Mouse (Mus musculus) MEL (cell line): ENCODE data around the gene Txnrd2. TPM values are rescaled to one million over a fixed set of nuclear protein-coding genes. Genes with fewer than 3 reads are reported as not detected.
A peak's percentile ranks its signal among the peaks of the same experiment; 100 is the strongest.

Experiments
- DNase-seq: peaks from one replicate; pipeline ENCODE4 v3.0.0; 2011; ENCODE audit warnings: low read depth, low spot score
- H3K27ac ChIP-seq: 2 replicates; pipeline ENCODE4 v1.5.1; 2012; ENCODE audit warnings: low read depth, mild to moderate bottlenecking, control low read depth, low read length, moderate library complexity; ENCODE audit not compliant: control insufficient read depth
- H3K27me3 ChIP-seq, 2 experiments: fragments of 150-350 bp in 1 of 2; sonication (generic) in 1 of 2; 2 replicates each; pipeline ENCODE4 v1.6.1; 2012; ENCODE audit warnings: low read length in 2 of 2, mild to moderate bottlenecking in 2 of 2, improper control_type of control experiment in 1 of 2, moderate library complexity in 1 of 2; ENCODE audit not compliant: insufficient read depth in 2 of 2, control insufficient read depth in 1 of 2
- H3K36me3 ChIP-seq, 2 experiments: 2 replicates each; pipeline ENCODE4 v1.6.1; 2012 to 2014; ENCODE audit warnings: low read length in 2 of 2, improper control_type of control experiment in 1 of 2, inconsistent platforms in 1 of 2, mild to moderate bottlenecking in 1 of 2; ENCODE audit not compliant: insufficient read depth in 2 of 2, control insufficient read depth in 1 of 2
- H3K4me1 ChIP-seq, 2 experiments: fragments of 150-350 bp in 1 of 2; sonication (generic) in 1 of 2; 2 replicates each; pipeline ENCODE4 v1.6.1; 2012; ENCODE audit warnings: low read length in 2 of 2, improper control_type of control experiment in 1 of 2, mild to moderate bottlenecking in 1 of 2; ENCODE audit not compliant: insufficient read depth in 2 of 2, control insufficient read depth in 1 of 2
- H3K4me3 ChIP-seq, 2 experiments: fragments of 150-350 bp in 1 of 2; sonication (generic) in 1 of 2; 2 replicates each; pipeline ENCODE4 v1.5.1; 2012; ENCODE audit warnings: low read depth in 2 of 2, low read length in 2 of 2, mild to moderate bottlenecking in 2 of 2, moderate library complexity in 2 of 2, control low read depth in 1 of 2, improper control_type of control experiment in 1 of 2; ENCODE audit not compliant: control insufficient read depth in 1 of 2, insufficient read depth in 1 of 2
- H3K79me2 ChIP-seq: 2 replicates; pipeline ENCODE4 v1.6.1; 2012; ENCODE audit warnings: mild to moderate bottlenecking, low read length, moderate library complexity; ENCODE audit not compliant: control insufficient read depth, poor library complexity, insufficient read depth
- H3K9ac ChIP-seq: 2 replicates; pipeline ENCODE4 v1.6.1; 2012; ENCODE audit warnings: low read depth, mild to moderate bottlenecking, control low read depth, low read length, moderate library complexity; ENCODE audit not compliant: control insufficient read depth, poor library complexity, severe bottlenecking
- H3K9me3 ChIP-seq: fragments of 150-350 bp; sonication (generic); replicated peaks from 2 replicates; pipeline ENCODE4 v1.6.1; 2012; ENCODE audit warnings: mild to moderate bottlenecking, low read length, improper control_type of control experiment, moderate library complexity; ENCODE audit not compliant: insufficient read depth
- BHLHE40 ChIP-seq: IDR thresholded peaks from 2 replicates; pipeline ENCODE4 v1.6.1; 2012; ENCODE audit warnings: low read depth, mild to moderate bottlenecking, inconsistent platforms, low read length, improper control_type of control experiment, borderline replicate concordance
- CHD2 ChIP-seq: IDR thresholded peaks from 2 replicates; pipeline ENCODE4 v1.6.1; 2011; ENCODE audit warnings: low read length, improper control_type of control experiment
- CTCF ChIP-seq, 3 experiments: IDR thresholded peaks in 2 of 3; conservative IDR thresholded peaks in 1 of 3; 2 replicates each; pipeline ENCODE4 v1.5.1; 2011 to 2012; ENCODE audit warnings: low read length in 3 of 3, low read depth in 2 of 3, mild to moderate bottlenecking in 2 of 3, improper control_type of control experiment in 1 of 3, inconsistent platforms in 1 of 3, mixed read lengths in 1 of 3, moderate library complexity in 1 of 3; ENCODE audit not compliant: control insufficient read depth in 1 of 3, insufficient read depth in 1 of 3, poor library complexity in 1 of 3, severe bottlenecking in 1 of 3
- E2F4 ChIP-seq: IDR thresholded peaks from 2 replicates; pipeline ENCODE4 v1.6.1; 2011; ENCODE audit warnings: low read depth, low read length, improper control_type of control experiment, borderline replicate concordance
- GABPA ChIP-seq: IDR thresholded peaks from 2 replicates; pipeline ENCODE4 v1.6.1; 2012; ENCODE audit warnings: low read depth, mild to moderate bottlenecking, inconsistent platforms, low read length, improper control_type of control experiment, moderate library complexity
- JUND ChIP-seq: IDR thresholded peaks from 2 replicates; pipeline ENCODE4 v1.6.1; 2011; ENCODE audit warnings: low read depth, mild to moderate bottlenecking, improper control_type of control experiment, low read length
- MAFK ChIP-seq: IDR thresholded peaks from 2 replicates; pipeline ENCODE4 v1.6.1; 2011; ENCODE audit warnings: low read depth, mild to moderate bottlenecking, low read length, improper control_type of control experiment, borderline replicate concordance
- MAX ChIP-seq: IDR thresholded peaks from 2 replicates; pipeline ENCODE4 v1.6.1; 2011; ENCODE audit warnings: low read length, improper control_type of control experiment
- MEF2A ChIP-seq: IDR thresholded peaks from 2 replicates; pipeline ENCODE4 v1.6.1; 2014; ENCODE audit warnings: low read depth, mild to moderate bottlenecking, inconsistent platforms, low read length, improper control_type of control experiment; ENCODE audit not compliant: poor library complexity, insufficient replicate concordance, severe bottlenecking; ENCODE audit errors: extremely low read depth
- MXI1 ChIP-seq: IDR thresholded peaks from 2 replicates; pipeline ENCODE4 v1.6.1; 2011; ENCODE audit warnings: mild to moderate bottlenecking, low read depth, low read length, improper control_type of control experiment
- NELFE ChIP-seq: IDR thresholded peaks from 2 replicates; pipeline ENCODE4 v1.6.1; 2011; ENCODE audit warnings: low read depth, low read length, improper control_type of control experiment
- NRF1 ChIP-seq: IDR thresholded peaks from 2 replicates; pipeline ENCODE4 v1.6.1; 2014; ENCODE audit warnings: low read depth, mild to moderate bottlenecking, inconsistent platforms, low read length, improper control_type of control experiment, moderate library complexity; ENCODE audit not compliant: poor library complexity, insufficient read depth, severe bottlenecking
- POLR2A ChIP-seq, 2 experiments: IDR thresholded peaks; 2 replicates each; pipeline ENCODE4 v1.6.1; 2011 to 2012; ENCODE audit warnings: low read length in 2 of 2, mild to moderate bottlenecking in 2 of 2, control low read depth in 1 of 2, improper control_type of control experiment in 1 of 2, low read depth in 1 of 2, moderate library complexity in 1 of 2; ENCODE audit not compliant: control insufficient read depth in 1 of 2, insufficient read depth in 1 of 2, poor library complexity in 1 of 2
- POLR2AphosphoS5 ChIP-seq: IDR thresholded peaks from 2 replicates; pipeline ENCODE4 v1.6.1; 2012; ENCODE audit warnings: low read depth, borderline replicate concordance, mild to moderate bottlenecking, inconsistent platforms, low read length, moderate library complexity, mixed read lengths
- RAD21 ChIP-seq: IDR thresholded peaks from 2 replicates; pipeline ENCODE4 v1.6.1; 2011; ENCODE audit warnings: mild to moderate bottlenecking, low read depth, low read length, improper control_type of control experiment
- SMC3 ChIP-seq: IDR thresholded peaks from 2 replicates; pipeline ENCODE4 v1.6.1; 2011; ENCODE audit warnings: low read depth, low read length, improper control_type of control experiment
- TAL1 ChIP-seq: IDR thresholded peaks from 2 replicates; pipeline ENCODE4 v1.6.1; 2012; ENCODE audit warnings: mild to moderate bottlenecking, inconsistent platforms, low read length, moderate library complexity, mixed read lengths
- TCF12 ChIP-seq: IDR thresholded peaks from 2 replicates; pipeline ENCODE4 v1.6.1; 2014; ENCODE audit warnings: low read depth, mild to moderate bottlenecking, inconsistent platforms, low read length, improper control_type of control experiment, moderate library complexity
- ZKSCAN1 ChIP-seq: IDR thresholded peaks from 2 replicates; pipeline ENCODE4 v1.6.1; 2012; ENCODE audit warnings: low read depth, mild to moderate bottlenecking, inconsistent platforms, low read length, improper control_type of control experiment, moderate library complexity
- ZMIZ1 ChIP-seq: IDR thresholded peaks from 2 replicates; pipeline ENCODE4 v1.6.1; 2012; ENCODE audit warnings: low read depth, mild to moderate bottlenecking, inconsistent platforms, low read length, improper control_type of control experiment, moderate library complexity
- ZNF384 ChIP-seq: IDR thresholded peaks from 2 replicates; pipeline ENCODE4 v1.6.1; 2012; ENCODE audit warnings: low read depth, mild to moderate bottlenecking, inconsistent platforms, low read length, improper control_type of control experiment
- polyA plus RNA-seq, 2 experiments: library from polyadenylated mRNA; stranded (reverse) in 1 of 2; unstranded in 1 of 2; fragments of >175 nt in 1 of 2; fragments of >200 nt in 1 of 2; gene quantifications; 2 replicates each; pipeline versions ENCODE4 v1.2.1 to v1.2.4; 2012; ENCODE audit warnings: low replicate concordance in 2 of 2, low read depth in 1 of 2; ENCODE audit not compliant: insufficient read length in 2 of 2, insufficient read depth in 1 of 2, missing spikeins in 1 of 2
- total RNA-seq: library from RNA; depleted of rRNA; stranded (reverse); fragments of 300-350 nt; gene quantifications from 2 replicates; pipeline ENCODE4 v1.2.3, GENCODE M21; 2012

Txnrd2 gene
- total and polyA plus RNA-seq, 3 experiments: 31.2 to 46.8 TPM; not detected in 1

DNA sequence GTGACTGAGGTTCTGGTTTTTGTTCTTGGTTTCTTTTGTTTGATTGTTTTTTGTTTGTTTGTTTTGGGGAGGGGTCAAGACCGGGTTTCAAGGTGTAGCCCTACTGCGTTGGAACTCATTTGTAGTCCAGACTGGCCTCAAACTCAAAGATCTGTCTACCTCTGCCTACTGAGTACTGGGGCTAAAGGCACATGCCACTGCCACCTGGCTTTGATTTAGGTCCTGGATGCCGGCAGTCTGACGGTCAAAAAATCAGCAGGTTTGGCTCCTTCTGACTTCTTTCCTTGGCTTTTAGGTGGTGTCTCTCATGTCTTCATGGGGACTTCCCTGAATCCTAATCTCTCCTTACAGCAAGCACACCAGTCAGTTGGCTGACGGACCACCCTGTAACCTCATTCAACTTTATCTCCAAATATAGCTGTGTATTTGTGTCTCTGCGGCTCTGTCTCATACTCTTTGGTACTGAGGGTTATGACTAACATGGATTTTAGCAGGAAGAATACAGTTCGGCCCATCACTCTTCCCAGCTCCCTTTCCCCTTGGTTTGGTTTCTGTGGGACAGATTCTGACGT lies 4.5 kb downstream of the Txnrd2 start (continued):
- TF ChIP-seq MXI1: 0 out of 2 replicates have a peak, but pooled peaks have one; percentile 46
- peak; percentile 60 for TF ChIP-seq TCF12
- no peak for TF ChIP-seq BHLHE40
- no peak for TF ChIP-seq NELFE
- no peak for TF ChIP-seq POLR2AphosphoS5
- no peak for TF ChIP-seq CHD2
- no peak for TF ChIP-seq MAX
- no peak for TF ChIP-seq MAFK
- TF ChIP-seq ZNF384: no peak
- TF ChIP-seq GABPA: no peak
- TF ChIP-seq POLR2A (IDR thresholded peaks at IDR 0.05; ENCODE audit: control insufficient read depth in 1 of 2, insufficient read depth in 1 of 2, low read depth in 1 of 2, low read length in 2 of 2, poor library complexity in 1 of 2): no peak
- TF ChIP-seq TAL1: peak; percentile 58
- no peak for TF ChIP-seq E2F4
- no peak for TF ChIP-seq MEF2A
- no peak for TF ChIP-seq CTCF (IDR thresholded peaks at IDR 0.05 in 2 of 3, conservative IDR thresholded peaks at IDR 0.05 in 1 of 3; ENCODE audit: control insufficient read depth in 1 of 3, insufficient read depth in 1 of 3, low read depth in 2 of 3, low read length in 3 of 3, poor library complexity in 1 of 3, severe bottlenecking in 1 of 3)
- no peak for TF ChIP-seq JUND
- TF ChIP-seq ZMIZ1: no peak
- TF ChIP-seq SMC3: no peak
- TF ChIP-seq, all 39 proteins: peak for 7

DNA sequence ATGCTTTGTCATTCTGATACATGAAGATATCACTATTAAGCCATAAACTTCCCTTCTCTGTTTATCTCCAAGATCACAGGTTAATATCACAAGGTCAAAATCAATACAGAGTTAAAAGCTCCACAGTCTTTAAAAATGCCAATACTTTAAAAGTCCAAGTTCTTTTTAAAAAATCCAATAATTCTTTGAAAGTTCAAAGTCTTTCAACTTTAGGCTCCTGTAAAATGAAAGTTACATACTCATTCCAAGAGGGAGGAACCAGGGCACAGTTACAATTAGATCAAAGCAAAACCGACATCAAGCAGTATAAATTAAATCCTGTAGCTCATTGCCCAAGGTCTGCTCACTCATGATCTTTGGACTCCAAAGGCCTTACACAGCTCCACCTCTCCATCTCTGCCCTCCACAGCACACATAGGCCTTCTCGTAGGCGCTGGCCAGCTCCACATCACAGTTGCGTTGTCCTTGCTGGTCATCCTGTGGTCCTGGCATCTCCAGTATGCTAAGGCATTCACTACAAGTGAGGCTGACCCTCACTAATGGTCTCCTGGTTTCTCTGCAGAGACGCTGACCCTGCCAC lies 7.2 kb downstream of the Txnrd2 start:
- Histone ChIP-seq H3K79me2 (peaks cover 1% of the 10 kb centered on the region), H3K9ac (no peak overlapping the region), H3K4me3 (no peak overlapping the region), H3K27ac (no peak overlapping the region), H3K36me3 (peaks cover 2 to 26% of the 10 kb centered on the region in 2 experiments), H3K4me1 (peaks cover 20 to 23% of the 10 kb centered on the region in 2 experiments), H3K27me3 (no peaks in the 10 kb centered on the region), H3K9me3 (no peaks in the 10 kb centered on the region)
- TF ChIP-seq RAD21 (no peak), NRF1 (no peak), CTCF (IDR thresholded peaks at IDR 0.05 in 2 of 3, conservative IDR thresholded peaks at IDR 0.05 in 1 of 3; ENCODE audit: control insufficient read depth in 1 of 3, insufficient read depth in 1 of 3, low read depth in 2 of 3, low read length in 3 of 3, poor library complexity in 1 of 3, severe bottlenecking in 1 of 3) (no peak), ZKSCAN1 (no peak), TCF12 (no peak), POLR2A (IDR thresholded peaks at IDR 0.05; ENCODE audit: control insufficient read depth in 1 of 2, insufficient read depth in 1 of 2, low read depth in 1 of 2, low read length in 2 of 2, poor library complexity in 1 of 2) (no peak)
- DNase-seq: no peak
